Mouse (Mus musculus): ENCODE data around the gene Gatb. TPM values are rescaled to one million over a fixed set of nuclear protein-coding genes. Genes with fewer than 3 reads are reported as not detected.

The Gatb gene
- polyA plus RNA-seq, 1 experiment: 2.1 TPM

GRCm38 (mm10) chr3:85666166-85666565 is 92.2 kb downstream of the Gatb start:
- Histone ChIP-seq H3K36me3 (ENCODE audit: control insufficient read depth, insufficient read depth, low read length) (peaks cover 3% of the 10 kb centered on the region; the same call in 1 of the 2 replicates), H3K4me1 (ENCODE audit: control insufficient read depth, insufficient read depth, insufficient read length, low read length) (no peaks in the 10 kb centered on the region), H3K27ac (ENCODE audit: insufficient read depth, low read depth, low read length) (no peak overlapping the region), H3K4me3 (ENCODE audit: low read depth, low read length) (no peak overlapping the region), H3K27me3 (ENCODE audit: control insufficient read depth, insufficient read depth, low read length) (no peaks in the 10 kb centered on the region)
- TF ChIP-seq CTCF (IDR thresholded peaks at IDR 0.05; ENCODE audit: extremely low read depth, insufficient read length, insufficient replicate concordance, low read depth, low read length) (no peak), POLR2A (IDR thresholded peaks at IDR 0.05; ENCODE audit: low read depth, low read length) (no peak)
- WGBS: 53% methylated on average over 3 of the region's 3 CpGs

- Histone ChIP-seq H3K27me3 (ENCODE audit: control insufficient read depth, insufficient read depth, low read length) (no peaks in the 10 kb centered on the region), H3K36me3 (ENCODE audit: control insufficient read depth, insufficient read depth, low read length) (peaks cover 3% of the 10 kb centered on the region; the same call in 1 of the 2 replicates), H3K27ac (ENCODE audit: insufficient read depth, low read depth, low read length) (no peak overlapping the region), H3K4me1 (ENCODE audit: control insufficient read depth, insufficient read depth, insufficient read length, low read length) (no peaks in the 10 kb centered on the region), H3K4me3 (ENCODE audit: low read depth, low read length) (no peak overlapping the region)
- TF ChIP-seq CTCF (IDR thresholded peaks at IDR 0.05; ENCODE audit: extremely low read depth, insufficient read length, insufficient replicate concordance, low read depth, low read length): no peak
- TF ChIP-seq POLR2A (IDR thresholded peaks at IDR 0.05; ENCODE audit: low read depth, low read length): no peak
- 66% methylated on average over 12 of the region's 12 CpGs for whole genome bisulfite sequencing
These were observed 92.8 kb downstream of the Gatb start for GRCm38 (mm10) chr3:85666736-85667135.

- no peak overlapping the region for H3K4me3 ChIP-seq (ENCODE audit: low read depth, low read length)
- H3K4me1 ChIP-seq (ENCODE audit: control insufficient read depth, insufficient read depth, insufficient read length, low read length): no peaks in the 10 kb centered on the region
- no peaks in the 10 kb centered on the region for H3K27me3 ChIP-seq (ENCODE audit: control insufficient read depth, insufficient read depth, low read length)
- 91% methylated on average over 6 of the region's 6 CpGs for WGBS
- no peak for TF ChIP-seq POLR2A (IDR thresholded peaks at IDR 0.05; ENCODE audit: low read depth, low read length)
- TF ChIP-seq CTCF (IDR thresholded peaks at IDR 0.05; ENCODE audit: extremely low read depth, insufficient read length, insufficient replicate concordance, low read depth, low read length): no peak
- H3K27ac ChIP-seq (ENCODE audit: insufficient read depth, low read depth, low read length): no peak overlapping the region
- H3K36me3 ChIP-seq (ENCODE audit: control insufficient read depth, insufficient read depth, low read length): peaks cover 3% of the 10 kb centered on the region; the same call in 1 of the 2 replicates
These were observed 93.8 kb downstream of the Gatb start for GRCm38 (mm10) chr3:85667683-85668082.

GRCm38 (mm10) chr3:85669844-85670243 is 95.9 kb downstream of the Gatb start:
- no peaks in the 10 kb centered on the region for H3K27me3 ChIP-seq (ENCODE audit: control insufficient read depth, insufficient read depth, low read length)
- 83% methylated on average over 6 of the region's 6 CpGs for WGBS
- no peak overlapping the region for H3K4me3 ChIP-seq (ENCODE audit: low read depth, low read length)
- peaks cover 8% of the 10 kb centered on the region; the same call in 1 of the 2 replicates for H3K36me3 ChIP-seq (ENCODE audit: control insufficient read depth, insufficient read depth, low read length)
- TF ChIP-seq POLR2A (IDR thresholded peaks at IDR 0.05; ENCODE audit: low read depth, low read length) (no peak), CTCF (IDR thresholded peaks at IDR 0.05; ENCODE audit: extremely low read depth, insufficient read length, insufficient replicate concordance, low read depth, low read length) (no peak)
- no peak overlapping the region for H3K27ac ChIP-seq (ENCODE audit: insufficient read depth, low read depth, low read length)
- H3K4me1 ChIP-seq (ENCODE audit: control insufficient read depth, insufficient read depth, insufficient read length, low read length): no peaks in the 10 kb centered on the region

GRCm38 (mm10) chr3:85677133-85677532 is 103.2 kb downstream of the Gatb start:
- WGBS: 63% methylated on average over 8 of the region's 8 CpGs
- Histone ChIP-seq H3K27me3 (ENCODE audit: control insufficient read depth, insufficient read depth, low read length) (no peaks in the 10 kb centered on the region), H3K36me3 (ENCODE audit: control insufficient read depth, insufficient read depth, low read length) (peaks cover 11% of the 10 kb centered on the region), H3K4me3 (ENCODE audit: low read depth, low read length) (no peak overlapping the region), H3K27ac (ENCODE audit: insufficient read depth, low read depth, low read length) (no peak overlapping the region), H3K4me1 (ENCODE audit: control insufficient read depth, insufficient read depth, insufficient read length, low read length) (no peaks in the 10 kb centered on the region)
- TF ChIP-seq CTCF (IDR thresholded peaks at IDR 0.05; ENCODE audit: extremely low read depth, insufficient read length, insufficient replicate concordance, low read depth, low read length) (no peak), POLR2A (IDR thresholded peaks at IDR 0.05; ENCODE audit: low read depth, low read length) (no peak)

DNA sequence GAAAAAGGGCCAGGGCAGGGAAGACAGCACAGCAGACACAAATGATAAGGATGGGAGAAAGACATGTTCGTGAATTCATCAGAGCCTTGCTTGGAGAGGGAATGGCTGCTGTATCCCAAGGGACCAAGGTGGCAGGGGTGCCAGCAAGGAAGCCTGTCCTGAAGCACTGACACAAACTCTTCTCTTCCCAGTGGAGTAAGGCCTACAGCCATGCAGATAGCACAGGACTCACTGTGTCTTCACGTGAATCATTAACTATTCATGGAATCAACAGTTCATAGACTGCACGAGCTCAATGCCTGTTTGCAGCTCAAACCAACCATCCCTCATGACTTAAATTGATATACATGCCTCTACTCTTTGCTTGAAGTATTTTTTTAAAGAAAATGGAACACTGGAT is 104.0 kb downstream of the Gatb start:
- no peaks in the 10 kb centered on the region for H3K27me3 ChIP-seq (ENCODE audit: control insufficient read depth, insufficient read depth, low read length)
- no peak overlapping the region for H3K4me3 ChIP-seq (ENCODE audit: low read depth, low read length)
- no peaks in the 10 kb centered on the region for H3K4me1 ChIP-seq (ENCODE audit: control insufficient read depth, insufficient read depth, insufficient read length, low read length)
- WGBS: 44% methylated on average over 3 of the region's 3 CpGs
- no peak overlapping the region for H3K27ac ChIP-seq (ENCODE audit: insufficient read depth, low read depth, low read length)
- peaks cover 8% of the 10 kb centered on the region for H3K36me3 ChIP-seq (ENCODE audit: control insufficient read depth, insufficient read depth, low read length)
- TF ChIP-seq POLR2A (IDR thresholded peaks at IDR 0.05; ENCODE audit: low read depth, low read length): no peak
- no peak for TF ChIP-seq CTCF (IDR thresholded peaks at IDR 0.05; ENCODE audit: extremely low read depth, insufficient read length, insufficient replicate concordance, low read depth, low read length)

GRCm38 (mm10) chr3:85679312-85679933 is 105.5 kb downstream of the Gatb start:
- Histone ChIP-seq H3K27ac (ENCODE audit: insufficient read depth, low read depth, low read length) (no peak overlapping the region), H3K4me1 (ENCODE audit: control insufficient read depth, insufficient read depth, insufficient read length, low read length) (no peaks in the 10 kb centered on the region), H3K27me3 (ENCODE audit: control insufficient read depth, insufficient read depth, low read length) (no peaks in the 10 kb centered on the region), H3K4me3 (ENCODE audit: low read depth, low read length) (no peak overlapping the region), H3K36me3 (ENCODE audit: control insufficient read depth, insufficient read depth, low read length) (peaks cover 5% of the 10 kb centered on the region)
- WGBS: 65% methylated on average over 8 of the region's 8 CpGs
- TF ChIP-seq CTCF (IDR thresholded peaks at IDR 0.05; ENCODE audit: extremely low read depth, insufficient read length, insufficient replicate concordance, low read depth, low read length) (no peak), POLR2A (IDR thresholded peaks at IDR 0.05; ENCODE audit: low read depth, low read length) (no peak)
